Mouse (Mus musculus): Measurements from ENCODE around the gene Actn4. TPM values are rescaled to one million over a fixed set of nuclear protein-coding genes. Genes with fewer than 3 reads are reported as not detected.

Gene Actn4
- polyA plus RNA-seq, 1 experiment from 2014 or later, result 191 TPM

DNA sequence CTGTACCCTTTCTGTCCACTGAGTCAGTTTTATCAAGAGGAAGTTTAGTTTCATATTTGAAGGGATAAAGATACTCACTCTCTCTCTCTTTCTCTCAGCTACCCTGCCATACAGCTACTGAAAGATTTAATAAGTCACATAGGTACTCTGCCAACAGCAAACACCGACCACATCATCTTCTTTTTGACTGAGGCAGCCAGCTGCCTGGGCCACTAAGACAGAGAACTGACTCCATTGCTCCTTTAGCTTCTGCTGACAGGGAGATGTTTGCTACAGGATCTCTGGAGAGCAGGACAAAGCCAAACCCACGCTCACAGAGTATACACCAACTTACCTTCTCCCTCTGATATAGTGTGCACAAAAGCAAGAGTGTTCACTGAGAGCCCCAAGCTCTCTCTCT is 12.8 kb downstream of the Actn4 start:
- Histone ChIP-seq H3K4me1 (replicated peaks; ENCODE audit: control insufficient read depth, insufficient read depth, low read length) (peaks cover 72% of the 10 kb centered on the region), H3K27me3 (replicated peaks; ENCODE audit: control insufficient read depth, insufficient read depth, low read length) (no peaks in the 10 kb centered on the region), H3K9ac (ENCODE audit: low read depth, low read length) (no peak overlapping the region), H3K4me3 (ENCODE audit: low read depth, low read length) (no peak overlapping the region), H3K36me3 (ENCODE audit: control insufficient read depth, insufficient read depth, low read length) (no peaks in the 10 kb centered on the region; the same call in 1 of the 2 replicates), H3K27ac (ENCODE audit: low read depth, low read length) (no peak overlapping the region), H3K4me2 (no peak overlapping the region), H3K9me3 (ENCODE audit: control insufficient read depth, low read length) (no peaks in the 10 kb centered on the region)
- DNase-seq (ENCODE audit: low spot score) (no peak), ATAC-seq (replicated peaks; ENCODE audit: low FRiP score) (no peak)
- 74% methylated on average over 2 of the region's 2 CpGs for WGBS

- Histone ChIP-seq H3K9ac (ENCODE audit: low read depth, low read length) (no peak overlapping the region), H3K27me3 (replicated peaks; ENCODE audit: control insufficient read depth, insufficient read depth, low read length) (no peaks in the 10 kb centered on the region), H3K27ac (ENCODE audit: low read depth, low read length) (no peak overlapping the region), H3K36me3 (ENCODE audit: control insufficient read depth, insufficient read depth, low read length) (no peaks in the 10 kb centered on the region; the same call in 1 of the 2 replicates), H3K4me1 (replicated peaks; ENCODE audit: control insufficient read depth, insufficient read depth, low read length) (peaks cover 67% of the 10 kb centered on the region), H3K4me2 (no peak overlapping the region), H3K9me3 (ENCODE audit: control insufficient read depth, low read length) (no peaks in the 10 kb centered on the region), H3K4me3 (ENCODE audit: low read depth, low read length) (no peak overlapping the region)
- DNase-seq (ENCODE audit: low spot score) (no peak), ATAC-seq (replicated peaks; ENCODE audit: low FRiP score) (no peak)
- WGBS, result 91% methylated on average over 7 of the region's 7 CpGs
These were observed 13.4 kb downstream of the Actn4 start for GRCm38 (mm10) chr7:28948746-28949145.

- no peak overlapping the region for H3K9ac ChIP-seq (ENCODE audit: low read depth, low read length)
- ATAC-seq (replicated peaks; ENCODE audit: low FRiP score) (peak; percentile 53), DNase-seq (ENCODE audit: low spot score) (no peak)
- H3K4me3 ChIP-seq (ENCODE audit: low read depth, low read length), result no peak overlapping the region
- H3K27ac ChIP-seq (ENCODE audit: low read depth, low read length), result peak overlapping the region; percentile 68
- no peaks in the 10 kb centered on the region for H3K27me3 ChIP-seq (replicated peaks; ENCODE audit: control insufficient read depth, insufficient read depth, low read length)
- no peaks in the 10 kb centered on the region for H3K9me3 ChIP-seq (ENCODE audit: control insufficient read depth, low read length)
- H3K36me3 ChIP-seq (ENCODE audit: control insufficient read depth, insufficient read depth, low read length), result no peaks in the 10 kb centered on the region; the same call in 1 of the 2 replicates
- H3K4me2 ChIP-seq, result peak overlapping the region; percentile 30; the same call in 1 of the 2 replicates
- WGBS, result 17% methylated on average over 1 of the region's 1 CpGs
- H3K4me1 ChIP-seq (replicated peaks; ENCODE audit: control insufficient read depth, insufficient read depth, low read length), result peaks cover 55% of the 10 kb centered on the region
These were observed 15.9 kb downstream of the Actn4 start for GRCm38 (mm10) chr7:28946271-28946610.

GRCm38 (mm10) chr7:28945416-28946270 is 16.5 kb downstream of the Actn4 start:
- Histone ChIP-seq H3K9ac (ENCODE audit: low read depth, low read length) (no peak overlapping the region), H3K4me1 (replicated peaks; ENCODE audit: control insufficient read depth, insufficient read depth, low read length) (peaks cover 57% of the 10 kb centered on the region), H3K4me2 (peak overlapping the region; percentile 30; the same call in 1 of the 2 replicates), H3K27me3 (replicated peaks; ENCODE audit: control insufficient read depth, insufficient read depth, low read length) (no peaks in the 10 kb centered on the region), H3K36me3 (ENCODE audit: control insufficient read depth, insufficient read depth, low read length) (no peaks in the 10 kb centered on the region; the same call in 1 of the 2 replicates), H3K9me3 (ENCODE audit: control insufficient read depth, low read length) (no peaks in the 10 kb centered on the region), H3K27ac (ENCODE audit: low read depth, low read length) (peak overlapping the region; percentile 68), H3K4me3 (ENCODE audit: low read depth, low read length) (no peak overlapping the region)
- peak; percentile 39; the same call in 1 of the 2 replicates for ATAC-seq (replicated peaks; ENCODE audit: low FRiP score)
- DNase-seq (ENCODE audit: low spot score), result no peak
- 37% methylated on average over 10 of the region's 10 CpGs for WGBS

GRCm38 (mm10) chr7:28944756-28945415 is 17.3 kb downstream of the Actn4 start:
- no peak for DNase-seq (ENCODE audit: low spot score)
- H3K9me3 ChIP-seq (ENCODE audit: control insufficient read depth, low read length), result no peaks in the 10 kb centered on the region
- no peaks in the 10 kb centered on the region; the same call in 1 of the 2 replicates for H3K36me3 ChIP-seq (ENCODE audit: control insufficient read depth, insufficient read depth, low read length)
- no peak overlapping the region for H3K4me3 ChIP-seq (ENCODE audit: low read depth, low read length)
- peak overlapping the region; percentile 68 for H3K27ac ChIP-seq (ENCODE audit: low read depth, low read length)
- ATAC-seq (replicated peaks; ENCODE audit: low FRiP score), result no peak
- peaks cover 62% of the 10 kb centered on the region for H3K4me1 ChIP-seq (replicated peaks; ENCODE audit: control insufficient read depth, insufficient read depth, low read length)
- no peaks in the 10 kb centered on the region for H3K27me3 ChIP-seq (replicated peaks; ENCODE audit: control insufficient read depth, insufficient read depth, low read length)
- no peak overlapping the region for H3K9ac ChIP-seq (ENCODE audit: low read depth, low read length)
- 55% methylated on average over 6 of the region's 6 CpGs for WGBS
- no peak overlapping the region for H3K4me2 ChIP-seq

DNA sequence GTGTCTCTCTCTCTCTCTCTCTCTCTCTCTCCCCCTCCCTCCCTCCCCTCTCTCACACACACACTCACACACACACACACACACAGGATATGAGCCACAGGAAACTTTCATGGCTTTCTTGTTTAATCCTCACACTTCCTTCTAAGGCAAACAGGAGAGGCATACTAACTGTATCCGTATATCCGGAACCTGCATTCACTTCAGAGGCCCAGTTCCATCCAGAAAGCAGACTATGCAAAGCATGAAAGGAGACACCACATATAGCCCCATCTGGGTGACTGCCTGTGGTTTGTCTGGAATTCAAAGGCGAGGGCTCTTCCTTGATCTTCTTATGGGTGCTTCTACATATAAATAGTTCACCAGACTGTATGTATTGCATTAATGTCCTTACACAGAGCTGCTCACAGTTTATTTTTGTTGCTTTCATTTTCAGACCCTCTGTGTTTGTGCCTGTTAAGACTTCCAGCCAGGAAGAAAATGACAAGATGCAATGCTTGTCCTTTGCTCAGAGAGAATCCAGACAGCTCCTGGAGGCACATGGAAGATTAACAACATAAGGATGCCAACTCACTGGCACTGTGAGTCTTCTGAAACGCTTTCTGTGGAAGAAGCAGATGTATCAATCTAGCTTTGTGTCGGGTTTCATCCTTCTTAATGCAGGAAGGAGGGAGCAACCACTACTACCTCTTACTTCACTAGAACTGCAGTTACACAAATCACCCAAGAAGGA is 18.5 kb downstream of the Actn4 start:
- Histone ChIP-seq H3K9me3 (ENCODE audit: control insufficient read depth, low read length) (no peaks in the 10 kb centered on the region), H3K27ac (ENCODE audit: low read depth, low read length) (peak overlapping the region; percentile 15; the same call in 1 of the 2 replicates), H3K4me2 (no peak overlapping the region), H3K36me3 (ENCODE audit: control insufficient read depth, insufficient read depth, low read length) (no peaks in the 10 kb centered on the region), H3K27me3 (replicated peaks; ENCODE audit: control insufficient read depth, insufficient read depth, low read length) (no peaks in the 10 kb centered on the region), H3K4me3 (ENCODE audit: low read depth, low read length) (no peak overlapping the region), H3K9ac (ENCODE audit: low read depth, low read length) (no peak overlapping the region), H3K4me1 (replicated peaks; ENCODE audit: control insufficient read depth, insufficient read depth, low read length) (peaks cover 59% of the 10 kb centered on the region)
- no peak for DNase-seq (ENCODE audit: low spot score)
- WGBS, result 64% methylated on average over 5 of the region's 5 CpGs
- no peak for ATAC-seq (replicated peaks; ENCODE audit: low FRiP score)

- Histone ChIP-seq H3K27ac (ENCODE audit: low read depth, low read length) (peak overlapping the region; percentile 59), H3K4me1 (replicated peaks; ENCODE audit: control insufficient read depth, insufficient read depth, low read length) (peaks cover 57% of the 10 kb centered on the region), H3K4me2 (0 out of 2 replicates have a peak overlapping the region, but pooled peaks have one; percentile 15), H3K27me3 (replicated peaks; ENCODE audit: control insufficient read depth, insufficient read depth, low read length) (no peaks in the 10 kb centered on the region), H3K4me3 (ENCODE audit: low read depth, low read length) (no peak overlapping the region), H3K36me3 (ENCODE audit: control insufficient read depth, insufficient read depth, low read length) (no peaks in the 10 kb centered on the region; the same call in 1 of the 2 replicates), H3K9me3 (ENCODE audit: control insufficient read depth, low read length) (no peaks in the 10 kb centered on the region), H3K9ac (ENCODE audit: low read depth, low read length) (0 out of 2 replicates have a peak overlapping the region, but pooled peaks have one; percentile 15)
- DNase-seq (ENCODE audit: low spot score) (no peak), ATAC-seq (replicated peaks; ENCODE audit: low FRiP score) (no peak)
- 65% methylated on average over 4 of the region's 4 CpGs for WGBS
These were observed 20.6 kb downstream of the Actn4 start for GRCm38 (mm10) chr7:28941542-28941941.

GRCm38 (mm10) chr7:28941129-28941528 is 21.0 kb downstream of the Actn4 start:
- Histone ChIP-seq H3K36me3 (ENCODE audit: control insufficient read depth, insufficient read depth, low read length) (no peaks in the 10 kb centered on the region; the same call in 1 of the 2 replicates), H3K9me3 (ENCODE audit: control insufficient read depth, low read length) (no peaks in the 10 kb centered on the region), H3K4me3 (ENCODE audit: low read depth, low read length) (no peak overlapping the region), H3K9ac (ENCODE audit: low read depth, low read length) (no peak overlapping the region), H3K27me3 (replicated peaks; ENCODE audit: control insufficient read depth, insufficient read depth, low read length) (no peaks in the 10 kb centered on the region), H3K4me1 (replicated peaks; ENCODE audit: control insufficient read depth, insufficient read depth, low read length) (peaks cover 57% of the 10 kb centered on the region), H3K4me2 (no peak overlapping the region), H3K27ac (ENCODE audit: low read depth, low read length) (peak overlapping the region; percentile 59)
- ATAC-seq (replicated peaks; ENCODE audit: low FRiP score) (no peak), DNase-seq (ENCODE audit: low spot score) (no peak)
- 71% methylated on average over 4 of the region's 4 CpGs for WGBS

Measured in liver, embryonic 11.5 days (tissue).